Mouse (Mus musculus): ENCODE results near the gene Tmc8. TPM values are rescaled to one million over a fixed set of nuclear protein-coding genes. Genes with fewer than 3 reads are reported as not detected.
"Not testable (repeated sequence)": the region's sequence is repeated elsewhere in the genome, so short reads cannot be mapped to it uniquely, and the experiment has no call there.

Gene Tmc8
- polyA plus RNA-seq, 1 experiment: 0.39 TPM

- TF ChIP-seq POLR2A (IDR thresholded peaks at IDR 0.05; ENCODE audit: low read depth, low read length): peak; percentile 79
- no peak for TF ChIP-seq CTCF (IDR thresholded peaks at IDR 0.05; ENCODE audit: borderline replicate concordance, insufficient read depth, low read length)
- Histone ChIP-seq H3K27ac (ENCODE audit: insufficient read depth, low read length) (peak overlapping the region; percentile 62), H3K4me3 (ENCODE audit: insufficient read depth, low read length) (peak overlapping the region; percentile 52), H3K4me1 (ENCODE audit: control insufficient read depth, insufficient read depth, low read length) (peaks cover 5% of the 10 kb centered on the region; the same call in 1 of the 2 replicates)
Observed at GRCm38 (mm10) chr11:117779434-117780198, 2.3 kb upstream of the Tmc8 start.

- H3K4me3 ChIP-seq (ENCODE audit: insufficient read depth, low read length): peak overlapping the region; percentile 52
- H3K4me1 ChIP-seq (ENCODE audit: control insufficient read depth, insufficient read depth, low read length): peaks cover 5% of the 10 kb centered on the region; the same call in 1 of the 2 replicates
- peak overlapping the region; percentile 62 for H3K27ac ChIP-seq (ENCODE audit: insufficient read depth, low read length)
- TF ChIP-seq POLR2A (IDR thresholded peaks at IDR 0.05; ENCODE audit: low read depth, low read length): no peak
- TF ChIP-seq CTCF (IDR thresholded peaks at IDR 0.05; ENCODE audit: borderline replicate concordance, insufficient read depth, low read length): no peak
Observed at GRCm38 (mm10) chr11:117780199-117780515, 1.7 kb upstream of the Tmc8 start.

- H3K4me1 ChIP-seq (ENCODE audit: control insufficient read depth, insufficient read depth, low read length): peaks cover 5% of the 10 kb centered on the region; the same call in 1 of the 2 replicates
- H3K4me3 ChIP-seq (ENCODE audit: insufficient read depth, low read length): peak overlapping the region; percentile 52
- peak; percentile 40 for TF ChIP-seq POLR2A (IDR thresholded peaks at IDR 0.05; ENCODE audit: low read depth, low read length)
- TF ChIP-seq CTCF (IDR thresholded peaks at IDR 0.05; ENCODE audit: borderline replicate concordance, insufficient read depth, low read length): no peak
- H3K27ac ChIP-seq (ENCODE audit: insufficient read depth, low read length): peak overlapping the region; percentile 62
Observed at GRCm38 (mm10) chr11:117780582-117781111, 1.2 kb upstream of the Tmc8 start.

- TF ChIP-seq POLR2A (IDR thresholded peaks at IDR 0.05; ENCODE audit: low read depth, low read length) (no peak), CTCF (IDR thresholded peaks at IDR 0.05; ENCODE audit: borderline replicate concordance, insufficient read depth, low read length) (no peak)
- peak overlapping the region; percentile 61 for H3K27ac ChIP-seq (ENCODE audit: insufficient read depth, low read length)
- peaks cover 5% of the 10 kb centered on the region; the same call in 1 of the 2 replicates for H3K4me1 ChIP-seq (ENCODE audit: control insufficient read depth, insufficient read depth, low read length)
- H3K4me3 ChIP-seq (ENCODE audit: insufficient read depth, low read length): 0 out of 2 replicates have a peak overlapping the region, but pooled peaks have one; percentile 3
Observed at GRCm38 (mm10) chr11:117781199-117781821, 566 bp upstream of the Tmc8 start.

- Histone ChIP-seq H3K4me3 (ENCODE audit: insufficient read depth, low read length) (no peak overlapping the region), H3K27ac (ENCODE audit: insufficient read depth, low read length) (no peak overlapping the region), H3K4me1 (ENCODE audit: control insufficient read depth, insufficient read depth, low read length) (peaks cover 5% of the 10 kb centered on the region; the same call in 1 of the 2 replicates)
- TF ChIP-seq CTCF (IDR thresholded peaks at IDR 0.05; ENCODE audit: borderline replicate concordance, insufficient read depth, low read length) (no peak), POLR2A (IDR thresholded peaks at IDR 0.05; ENCODE audit: low read depth, low read length) (no peak)
Observed at GRCm38 (mm10) chr11:117782705-117783034, 794 bp downstream of the Tmc8 start.

- Histone ChIP-seq H3K4me1 (ENCODE audit: control insufficient read depth, insufficient read depth, low read length) (peaks cover 5% of the 10 kb centered on the region; the same call in 1 of the 2 replicates), H3K4me3 (ENCODE audit: insufficient read depth, low read length) (no peak overlapping the region), H3K27ac (ENCODE audit: insufficient read depth, low read length) (no peak overlapping the region)
- no peak for TF ChIP-seq POLR2A (IDR thresholded peaks at IDR 0.05; ENCODE audit: low read depth, low read length)
- 0 out of 2 replicates have a peak, but pooled peaks have one; percentile 14 for TF ChIP-seq CTCF (IDR thresholded peaks at IDR 0.05; ENCODE audit: borderline replicate concordance, insufficient read depth, low read length)
Observed at GRCm38 (mm10) chr11:117783089-117783488, 1.2 kb downstream of the Tmc8 start.

- peaks cover 5% of the 10 kb centered on the region; the same call in 1 of the 2 replicates for H3K4me1 ChIP-seq (ENCODE audit: control insufficient read depth, insufficient read depth, low read length)
- no peak for TF ChIP-seq CTCF (IDR thresholded peaks at IDR 0.05; ENCODE audit: borderline replicate concordance, insufficient read depth, low read length)
- no peak for TF ChIP-seq POLR2A (IDR thresholded peaks at IDR 0.05; ENCODE audit: low read depth, low read length)
- no peak overlapping the region for H3K4me3 ChIP-seq (ENCODE audit: insufficient read depth, low read length)
- H3K27ac ChIP-seq (ENCODE audit: insufficient read depth, low read length): no peak overlapping the region
Observed at GRCm38 (mm10) chr11:117783683-117784309, 1.9 kb downstream of the Tmc8 start.

GRCm38 (mm10) chr11:117786294-117786693 lies 4.4 kb downstream of the Tmc8 start:
- Histone ChIP-seq H3K4me1 (ENCODE audit: control insufficient read depth, insufficient read depth, low read length) (no peaks in the 10 kb centered on the region), H3K4me3 (ENCODE audit: insufficient read depth, low read length) (no peak overlapping the region), H3K27ac (ENCODE audit: insufficient read depth, low read length) (no peak overlapping the region)
- TF ChIP-seq POLR2A (IDR thresholded peaks at IDR 0.05; ENCODE audit: low read depth, low read length) (no peak), CTCF (IDR thresholded peaks at IDR 0.05; ENCODE audit: borderline replicate concordance, insufficient read depth, low read length) (peak; percentile 73; the same call in 1 of the 2 replicates)

- H3K4me1 ChIP-seq (ENCODE audit: control insufficient read depth, insufficient read depth, low read length); H3K27ac ChIP-seq (ENCODE audit: insufficient read depth, low read length); H3K4me3 ChIP-seq (ENCODE audit: insufficient read depth, low read length): not testable (repeated sequence)
Observed at GRCm38 (mm10) chr11:117788481-117788880, 6.6 kb downstream of the Tmc8 start.
